ENCODE assay signal across 10 mouse cellular contexts in genomic region chr15:62139192-62139591, GRCm38 (mm10).
DNase-seq lines count a peak whose midpoint lies in the region; ATAC-seq lines count a peak whose summit lies in the region.
"Had no signal": no experiment of that assay in that cellular context is flagged by ENCODE, and none has a peak within 500 bp of the region (broad histone marks: within the 10 kb centered on the region; RNA-seq: fewer than 3 reads in every experiment).

No protein-coding gene starts in this region.

- no peak for ATAC-seq in liver, embryonic 11.5 days (replicated peaks; ENCODE audit: low FRiP score)
- 0 out of 2 replicates have a peak, but pooled peaks have one; percentile 29 for ATAC-seq in kidney, embryonic 15.5 days (replicated peaks; ENCODE audit: low FRiP score)
- ATAC-seq in forebrain, embryonic 14.5 days: no peak
- no peak for ATAC-seq in forebrain, embryonic 11.5 days (replicated peaks; ENCODE audit: low FRiP score)

- no peaks in the 10 kb centered on the region for H3K27me3 ChIP-seq in liver, embryonic 11.5 days (replicated peaks; ENCODE audit: control insufficient read depth, insufficient read depth, low read length)
- H3K27me3 ChIP-seq in kidney, embryonic 15.5 days: no peaks in the 10 kb centered on the region
- H3K27me3 ChIP-seq in forebrain, embryonic 14.5 days (replicated peaks; ENCODE audit: control insufficient read depth, insufficient read depth, low read length): no peaks in the 10 kb centered on the region
- H3K27me3 ChIP-seq in forebrain, embryonic 11.5 days (ENCODE audit: control insufficient read depth, insufficient read depth, low read length): no peaks in the 10 kb centered on the region
- H3K27me3 ChIP-seq: neural tube, embryonic 12.5 days had no signal

- 65% methylated on average over 5 of the region's 5 CpGs for WGBS in liver, embryonic 11.5 days
- WGBS in kidney, embryonic 15.5 days: 28% methylated on average over 5 of the region's 5 CpGs
- 70% methylated on average over 5 of the region's 5 CpGs for WGBS in forebrain, embryonic 14.5 days
- WGBS in forebrain, embryonic 11.5 days: 63% methylated on average over 5 of the region's 5 CpGs

- no peak for DNase-seq in liver, embryonic 11.5 days (ENCODE audit: low spot score)
- no peak for DNase-seq in liver
- DNase-seq in heart, adult 18-20 months: peak; percentile 25 to 42
- peak; percentile 59 for DNase-seq in lung, postnatal 36 days
- DNase-seq in cerebellum, postnatal 14 days: no peak
- DNase-seq in forebrain, embryonic 14.5 days (ENCODE audit: low spot score): no peak
- no peak for DNase-seq in forebrain, embryonic 11.5 days (ENCODE audit: low spot score)

- H3K4me2 ChIP-seq in liver, embryonic 11.5 days: no peak overlapping the region
- H3K4me2 ChIP-seq in kidney, embryonic 15.5 days: no peak overlapping the region
- H3K4me2 ChIP-seq in forebrain, embryonic 14.5 days (ENCODE audit: low read length): no peak overlapping the region
- no peak overlapping the region for H3K4me2 ChIP-seq in forebrain, embryonic 11.5 days (ENCODE audit: low read depth, low read length, severe bottlenecking)
- H3K4me2 ChIP-seq: neural tube, embryonic 12.5 days had no signal

- no peak overlapping the region for H3K4me3 ChIP-seq in liver, embryonic 11.5 days (ENCODE audit: low read depth, low read length)
- H3K4me3 ChIP-seq in kidney, embryonic 15.5 days (replicated peaks): no peak overlapping the region
- no peak overlapping the region for H3K4me3 ChIP-seq in forebrain, embryonic 14.5 days (ENCODE audit: low read depth, low read length)
- no peak overlapping the region for H3K4me3 ChIP-seq in forebrain, embryonic 11.5 days (ENCODE audit: low read depth, low read length)
- H3K4me3 ChIP-seq: neural tube, embryonic 12.5 days had no signal

- no peaks in the 10 kb centered on the region for H3K9me3 ChIP-seq in liver, embryonic 11.5 days (ENCODE audit: control insufficient read depth, low read length)
- no peaks in the 10 kb centered on the region for H3K9me3 ChIP-seq in kidney, embryonic 15.5 days (replicated peaks)
- H3K9me3 ChIP-seq in forebrain, embryonic 14.5 days (replicated peaks; ENCODE audit: control insufficient read depth, low read length): no peaks in the 10 kb centered on the region
- H3K9me3 ChIP-seq in forebrain, embryonic 11.5 days (ENCODE audit: control insufficient read depth, low read length): no peaks in the 10 kb centered on the region
- H3K9me3 ChIP-seq: neural tube, embryonic 12.5 days had no signal

- H3K27ac ChIP-seq in liver, embryonic 11.5 days (ENCODE audit: low read depth, low read length): 0 out of 2 replicates have a peak overlapping the region, but pooled peaks have one; percentile 15
- peak overlapping the region; percentile 41; the same call in 1 of the 2 replicates for H3K27ac ChIP-seq in kidney, embryonic 15.5 days
- H3K27ac ChIP-seq in forebrain, embryonic 14.5 days (ENCODE audit: low read depth, low read length): no peak overlapping the region
- no peak overlapping the region for H3K27ac ChIP-seq in forebrain, embryonic 11.5 days (ENCODE audit: low read depth, low read length)
- H3K27ac ChIP-seq: liver, embryonic 14.5 days; neural tube, embryonic 12.5 days had no signal

- H3K36me3 ChIP-seq in liver, embryonic 11.5 days (ENCODE audit: control insufficient read depth, insufficient read depth, low read length): no peaks in the 10 kb centered on the region; the same call in 1 of the 2 replicates
- H3K36me3 ChIP-seq in kidney, embryonic 15.5 days: no peaks in the 10 kb centered on the region
- H3K36me3 ChIP-seq in forebrain, embryonic 14.5 days (ENCODE audit: control insufficient read depth, insufficient read depth, low read length): no peaks in the 10 kb centered on the region
- H3K36me3 ChIP-seq in forebrain, embryonic 11.5 days (ENCODE audit: control insufficient read depth, insufficient read depth, low read length): no peaks in the 10 kb centered on the region
- H3K36me3 ChIP-seq: neural tube, embryonic 12.5 days had no signal

- peaks cover 12% of the 10 kb centered on the region for H3K4me1 ChIP-seq in liver, embryonic 11.5 days (replicated peaks; ENCODE audit: control insufficient read depth, insufficient read depth, low read length)
- peaks cover 27% of the 10 kb centered on the region for H3K4me1 ChIP-seq in kidney, embryonic 15.5 days
- 0 out of 2 replicates have a peak, but pooled peaks cover 3% of the 10 kb centered on the region for H3K4me1 ChIP-seq in forebrain, embryonic 14.5 days (ENCODE audit: control insufficient read depth, insufficient read depth, low read length)
- H3K4me1 ChIP-seq in forebrain, embryonic 11.5 days (replicated peaks; ENCODE audit: control insufficient read depth, insufficient read depth, low read length): no peaks in the 10 kb centered on the region
- H3K4me1 ChIP-seq: neural tube, embryonic 12.5 days had no signal

- H3K9ac ChIP-seq in liver, embryonic 11.5 days (ENCODE audit: low read depth, low read length): no peak overlapping the region
- H3K9ac ChIP-seq in kidney, embryonic 15.5 days: peak overlapping the region; percentile 23; the same call in 1 of the 2 replicates
- H3K9ac ChIP-seq in forebrain, embryonic 14.5 days (ENCODE audit: low read length): no peak overlapping the region
- no peak overlapping the region for H3K9ac ChIP-seq in forebrain, embryonic 11.5 days (ENCODE audit: low read length)
- H3K9ac ChIP-seq: liver, embryonic 14.5 days; neural tube, embryonic 12.5 days had no signal

Comparison
In these comparisons a context has a peak if more than half of its experiments do, and no peak if none do; other contexts are left out.
1. DNase-seq: peak in heart, adult 18-20 months (2 of 2) and lung, postnatal 36 days (single experiment); none in liver, embryonic 11.5 days (single experiment), liver (single experiment), cerebellum, postnatal 14 days (0 of 2), forebrain, embryonic 14.5 days (single experiment) and forebrain, embryonic 11.5 days (single experiment).
2. H3K27ac ChIP-seq: peak in liver, embryonic 11.5 days (single experiment) and kidney, embryonic 15.5 days (single experiment); none in forebrain, embryonic 14.5 days (single experiment) and forebrain, embryonic 11.5 days (single experiment).